Mouse (Mus musculus): ENCODE results near the gene Epha1.

Epha1 gene

GRCm38 (mm10) chr6:42373669-42374430 lies 782 bp upstream of the Epha1 start:
- no peak for DNase-seq (ENCODE audit: low spot score in 2 of 2)

DNA sequence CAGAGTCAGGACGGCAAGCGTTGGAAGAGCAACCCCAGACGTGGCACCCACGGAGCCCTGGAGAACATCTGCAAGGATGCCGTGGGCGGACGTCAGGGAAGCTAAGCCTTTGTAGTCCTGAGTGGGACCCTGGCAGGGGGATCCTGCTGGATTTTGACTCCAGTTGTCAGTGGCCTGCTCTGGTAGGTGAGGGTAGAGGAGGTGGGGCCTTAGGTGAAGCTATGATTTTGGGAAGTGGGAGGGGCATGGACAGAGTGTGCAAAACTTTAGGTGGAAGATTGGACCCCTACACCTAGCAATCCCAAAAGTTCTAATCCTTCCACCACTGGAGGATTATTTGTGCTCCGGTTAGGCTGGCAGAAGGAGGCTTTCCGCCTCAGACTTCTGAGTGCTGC lies 650 bp downstream of the Epha1 start:
- no peak for DNase-seq (ENCODE audit: low spot score in 2 of 2)

DNA sequence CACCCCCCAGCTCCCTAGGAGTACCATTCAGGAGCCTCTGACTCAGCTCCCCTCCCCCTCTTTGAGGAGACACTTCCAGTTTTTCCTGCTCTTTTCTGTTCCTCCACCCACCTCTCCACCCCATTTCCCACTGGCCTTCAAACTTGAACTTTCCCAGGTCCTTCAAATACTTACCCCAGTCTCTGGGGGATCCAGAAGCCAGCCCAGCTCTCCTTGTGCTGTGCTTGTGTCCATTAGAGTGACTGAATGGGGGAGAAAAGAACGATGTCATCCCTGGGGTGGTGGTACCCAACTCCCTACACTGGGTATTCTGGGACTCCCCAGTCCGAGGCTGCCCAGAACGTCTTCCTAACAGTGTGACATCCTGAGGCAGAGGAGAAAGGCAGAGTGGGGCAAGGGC lies 1.1 kb downstream of the Epha1 start:
- DNase-seq (ENCODE audit: low spot score in 2 of 2) = no peak

- peak in 1 of 2 experiments; percentile 70 for DNase-seq (ENCODE audit: low spot score in 2 of 2)
Observed at GRCm38 (mm10) chr6:42370630-42371363, 2.3 kb downstream of the Epha1 start.

- no peak for DNase-seq (ENCODE audit: low spot score in 2 of 2)
Observed at GRCm38 (mm10) chr6:42369870-42370269, 3.2 kb downstream of the Epha1 start.

DNA sequence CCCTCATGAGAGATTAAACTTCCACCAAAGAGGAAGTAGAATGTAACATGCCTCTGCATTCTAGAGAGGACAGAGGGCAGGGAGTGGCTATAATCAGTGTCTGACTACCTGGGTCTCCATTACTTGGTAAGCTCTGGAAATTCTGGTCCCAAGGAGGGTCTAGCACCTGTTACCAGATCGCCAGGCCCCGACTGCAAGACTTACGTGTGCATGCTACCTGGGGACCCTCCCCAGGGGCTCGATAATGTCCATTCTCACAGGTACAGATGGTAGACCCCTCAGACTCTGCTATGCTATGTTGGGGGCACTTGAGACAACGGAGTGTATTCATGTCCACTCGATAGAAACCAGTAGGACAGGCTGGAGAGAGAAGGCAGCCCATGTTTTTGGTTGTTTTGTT lies 7.9 kb downstream of the Epha1 start:
- DNase-seq (ENCODE audit: low spot score in 2 of 2) = no peak

GRCm38 (mm10) chr6:42364607-42365006 lies 8.5 kb downstream of the Epha1 start:
- DNase-seq (ENCODE audit: low spot score in 2 of 2) = no peak

DNA sequence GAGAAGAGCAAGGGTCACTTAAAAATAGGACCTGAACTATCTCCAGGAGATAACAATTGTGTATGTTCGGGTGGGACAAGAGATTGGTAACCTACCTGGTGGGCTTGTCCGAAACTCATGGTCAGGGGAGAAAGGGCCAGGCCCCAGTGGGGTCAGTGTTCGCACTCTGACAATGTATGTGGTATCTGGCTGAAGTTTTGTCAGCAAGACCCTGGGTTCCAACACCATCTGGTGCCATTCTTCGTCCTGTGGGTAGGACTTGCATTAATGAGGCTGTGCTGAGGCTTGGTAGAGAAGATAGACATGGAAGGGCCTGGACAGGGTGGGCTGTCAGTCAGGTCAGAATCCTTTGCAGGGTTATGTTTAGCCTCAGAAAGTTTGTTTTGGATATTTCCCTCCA lies 9.0 kb downstream of the Epha1 start:
- no peak for DNase-seq (ENCODE audit: low spot score in 2 of 2)

- no peak for DNase-seq (ENCODE audit: low spot score in 2 of 2)
Observed at GRCm38 (mm10) chr6:42362974-42363373, 10.1 kb downstream of the Epha1 start.

DNA sequence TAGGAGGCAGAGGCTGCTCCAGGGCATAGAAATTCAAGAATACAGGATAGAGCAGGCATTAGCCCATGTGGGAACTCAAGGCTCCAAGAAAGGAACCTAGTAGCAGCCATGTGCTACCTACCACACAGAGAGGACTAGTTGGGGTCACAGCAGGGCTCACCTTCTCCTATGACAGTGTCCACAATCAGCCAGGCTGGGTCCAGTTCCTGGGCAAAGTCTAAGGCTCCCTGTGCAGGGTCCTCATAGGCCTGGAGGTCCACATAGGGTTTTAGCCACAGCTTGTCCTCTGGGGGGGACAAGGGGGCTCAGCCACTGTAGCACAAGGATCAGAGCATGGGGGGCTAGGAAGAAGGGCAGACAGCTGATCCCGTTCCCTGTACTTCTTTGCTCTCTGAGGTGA lies 10.6 kb downstream of the Epha1 start:
- DNase-seq (ENCODE audit: low spot score in 2 of 2) = no peak

DNA sequence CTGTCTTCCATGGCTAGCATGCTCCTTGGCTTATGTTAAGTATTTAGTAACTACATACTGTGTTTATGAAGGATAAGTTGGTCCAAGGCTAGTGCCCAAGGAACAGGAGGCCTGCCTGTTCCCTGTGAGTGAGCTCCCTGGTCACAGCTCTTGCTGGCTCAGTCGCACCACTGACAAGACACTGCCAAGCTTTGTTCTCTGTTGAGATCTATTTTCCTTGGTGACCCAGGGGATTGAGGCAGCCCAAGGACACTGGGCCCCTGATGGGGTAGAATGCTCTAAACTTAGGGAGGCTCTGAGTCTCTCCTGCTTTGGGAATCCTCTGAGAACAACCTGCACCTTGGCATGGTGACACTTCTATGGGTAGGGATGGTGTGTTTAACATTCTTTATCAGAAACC lies 11.0 kb downstream of the Epha1 start:
- no peak for DNase-seq (ENCODE audit: low spot score in 2 of 2)

DNA sequence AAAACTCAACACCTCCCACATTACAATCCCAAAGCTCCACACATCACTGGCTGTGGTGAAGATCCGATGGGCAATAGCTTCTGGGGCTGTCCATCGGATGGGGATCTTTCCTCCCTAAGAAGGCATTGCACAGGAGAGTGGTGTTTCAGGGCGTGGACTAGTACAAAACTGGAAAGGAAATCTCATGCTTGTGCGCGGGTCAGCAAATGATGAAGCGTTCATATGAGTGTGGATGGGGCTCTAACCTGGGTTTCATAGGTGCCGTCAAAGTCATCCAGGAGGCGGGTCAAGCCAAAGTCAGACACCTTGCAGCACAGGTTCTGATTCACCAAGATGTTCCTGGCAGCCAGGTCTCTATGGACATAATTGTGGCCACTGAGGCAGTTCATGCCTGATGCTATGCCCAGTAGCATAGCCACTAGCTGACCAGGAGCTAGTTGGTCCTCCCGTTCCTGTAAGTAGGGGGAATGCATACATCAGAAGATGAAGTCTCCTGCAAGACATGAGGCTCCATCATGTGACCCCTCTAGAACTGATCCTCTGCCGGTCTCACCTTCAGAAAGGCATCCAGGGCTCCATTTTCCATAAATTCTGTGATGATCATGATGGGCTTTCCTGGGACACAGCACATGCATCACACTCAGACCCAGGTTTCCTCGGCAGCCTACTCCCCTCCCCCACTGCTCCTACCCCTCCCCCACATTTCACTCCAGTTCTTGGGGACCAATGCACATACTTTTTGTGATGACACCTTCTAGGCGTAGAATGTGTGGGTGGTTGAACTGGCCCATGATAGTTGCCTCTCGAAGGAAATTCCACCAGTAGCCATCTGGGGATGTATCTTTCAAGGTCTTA lies 11.8 kb downstream of the Epha1 start:
- DNase-seq (ENCODE audit: low spot score in 2 of 2) = no peak

DNA sequence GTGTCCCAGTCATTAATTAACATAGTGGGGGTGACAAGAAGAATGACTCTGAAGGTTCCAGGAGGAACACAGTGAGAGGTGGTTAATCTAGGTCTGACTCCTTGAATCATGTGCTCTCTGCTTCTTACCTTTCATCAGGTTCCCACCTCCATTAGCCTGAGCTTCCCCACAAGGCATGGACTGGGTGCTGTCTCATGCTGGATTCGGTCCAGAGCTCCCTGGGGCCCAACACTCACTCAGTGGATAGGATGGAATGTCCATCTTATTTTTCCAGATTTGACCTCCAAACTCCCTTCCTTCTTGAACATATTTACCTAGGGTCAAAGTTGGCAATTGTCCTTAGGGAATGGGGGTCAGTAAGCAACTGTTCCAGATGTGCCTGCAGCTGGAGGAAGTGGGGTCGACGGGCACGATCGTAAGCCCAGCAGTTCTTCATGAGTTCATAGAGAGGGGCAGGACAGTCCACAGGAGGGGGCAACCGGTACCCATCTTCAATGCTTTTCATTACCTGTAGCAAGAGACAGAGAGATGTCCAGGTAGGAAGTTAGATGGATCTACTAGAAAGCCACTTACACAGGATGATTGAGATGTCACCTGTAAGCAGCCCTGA lies 12.7 kb downstream of the Epha1 start:
- no peak for DNase-seq (ENCODE audit: low spot score in 2 of 2)

DNA sequence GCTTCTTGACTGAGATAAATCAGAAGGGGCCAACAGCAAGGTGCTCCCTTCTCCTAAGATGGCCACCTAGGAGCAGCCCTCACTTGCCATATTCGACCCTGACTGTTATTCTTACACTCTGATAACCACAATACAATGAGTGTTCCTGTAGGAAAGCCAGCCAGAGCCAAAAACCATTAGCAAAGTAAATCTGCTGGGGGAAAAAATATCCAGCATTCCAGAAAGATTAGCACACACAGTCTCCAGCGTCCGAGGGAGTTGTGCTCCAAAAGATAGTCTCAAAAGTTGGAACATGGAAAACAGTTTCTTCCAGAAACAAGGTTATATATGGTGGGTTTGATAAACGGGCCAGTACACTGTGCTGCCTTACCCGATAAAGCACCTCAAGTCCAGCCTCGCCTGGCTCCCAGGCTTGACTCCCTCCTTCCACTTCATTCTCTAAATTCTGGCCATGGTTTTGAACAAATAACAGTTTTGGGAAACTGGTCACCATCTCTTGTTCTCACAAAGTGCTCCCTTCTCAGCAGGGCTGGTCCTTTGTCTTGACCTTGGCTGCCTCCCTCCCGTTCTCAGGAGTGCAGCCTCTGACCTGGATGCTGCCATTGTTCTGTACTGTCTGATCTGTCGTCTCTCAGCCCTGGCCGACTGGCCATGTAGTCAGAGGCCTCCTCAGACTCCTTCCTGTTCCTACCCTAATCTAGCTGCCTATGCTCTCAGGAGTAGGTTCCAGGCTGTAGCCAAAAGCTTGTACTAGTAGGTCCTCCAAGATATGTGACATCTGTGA lies 13.5 kb downstream of the Epha1 start:
- peak; percentile 73 to 74 for DNase-seq (ENCODE audit: low spot score in 2 of 2)

GRCm38 (mm10) chr6:42358901-42359300 lies 14.2 kb downstream of the Epha1 start:
- DNase-seq (ENCODE audit: low spot score in 2 of 2) = no peak

DNA sequence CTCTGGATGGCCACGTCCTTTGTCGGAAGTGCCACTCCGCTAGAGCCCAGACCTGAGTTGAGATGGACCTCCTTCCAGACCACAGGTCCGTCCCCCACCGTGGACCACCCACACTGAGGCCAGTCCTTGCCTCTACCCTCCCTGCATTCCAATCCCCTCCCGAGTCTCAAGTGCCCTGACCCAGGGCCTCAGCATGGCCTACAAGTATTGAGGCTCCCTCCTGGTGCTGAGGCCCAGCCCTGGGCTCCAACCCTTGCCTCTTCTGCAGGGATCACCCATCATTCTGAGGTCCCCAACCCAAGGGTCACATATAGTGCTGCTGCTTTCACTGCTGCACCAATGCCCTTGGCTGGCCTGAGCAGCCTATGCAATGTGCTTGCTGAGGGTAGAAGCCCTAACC lies 15.2 kb downstream of the Epha1 start:
- no peak for DNase-seq (ENCODE audit: low spot score in 2 of 2)

- DNase-seq (ENCODE audit: low spot score in 2 of 2) = no peak
Observed at GRCm38 (mm10) chr6:42356913-42357312, 16.2 kb downstream of the Epha1 start.

DNA sequence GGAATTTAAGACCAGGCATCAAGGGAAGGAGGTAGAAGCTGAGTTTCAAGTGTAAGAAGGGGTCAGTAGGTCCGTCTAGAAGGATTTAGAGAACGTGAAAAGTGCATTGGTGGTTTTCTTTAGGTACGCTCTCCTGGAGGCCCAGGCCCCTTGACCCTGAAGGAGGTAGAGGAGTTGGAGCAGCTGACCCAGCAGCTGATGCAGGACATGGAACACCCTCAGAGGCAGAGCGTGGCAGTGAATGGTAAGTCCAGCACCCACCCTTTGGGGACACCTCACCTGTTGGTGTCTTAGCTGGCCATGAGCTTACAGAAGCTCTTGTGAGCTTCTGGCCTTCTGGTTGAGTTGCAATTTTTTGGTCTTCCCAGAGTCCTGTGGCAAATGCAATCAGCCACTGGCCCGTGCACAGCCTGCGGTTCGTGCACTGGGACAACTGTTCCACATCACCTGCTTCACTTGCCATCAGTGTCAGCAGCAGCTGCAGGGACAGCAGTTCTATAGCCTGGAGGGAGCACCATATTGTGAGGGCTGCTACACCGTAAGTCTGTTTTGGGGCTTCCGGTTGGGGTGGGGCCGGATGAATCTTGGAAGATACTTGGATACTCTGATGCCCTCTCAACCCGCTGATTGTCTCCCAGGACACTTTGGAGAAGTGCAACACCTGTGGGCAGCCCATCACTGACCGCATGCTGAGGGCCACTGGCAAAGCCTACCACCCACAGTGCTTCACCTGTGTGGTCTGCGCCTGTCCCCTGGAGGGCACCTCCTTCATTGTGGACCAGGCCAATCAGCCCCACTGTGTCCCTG lies 17.1 kb downstream of the Epha1 start:
- DNase-seq (ENCODE audit: low spot score in 2 of 2) = no peak

- no peak for DNase-seq (ENCODE audit: low spot score in 2 of 2)
Observed at GRCm38 (mm10) chr6:42355366-42355765, 17.7 kb downstream of the Epha1 start.
